Mouse (Mus musculus) megakaryocyte, embryonic 14.5 days (primary cell): ENCODE measurements around the gene Ankrd6. TPM values are rescaled to one million over a fixed set of nuclear protein-coding genes. Genes with fewer than 3 reads are reported as not detected.

Experiments
- H3K27me3 ChIP-seq: replicated peaks from 2 replicates; pipeline ENCODE3; 2012; ENCODE audit warnings: inconsistent platforms
- H3K36me3 ChIP-seq: replicated peaks from 2 replicates; pipeline ENCODE3; 2012; ENCODE audit warnings: low read length, inconsistent platforms, mixed read lengths
- H3K4me1 ChIP-seq: 2 replicates; pipeline ENCODE4 v1.6.1; 2012; ENCODE audit warnings: inconsistent platforms
- H3K4me3 ChIP-seq: replicated peaks from 2 replicates; pipeline ENCODE3; 2012; ENCODE audit warnings: moderate library complexity, mild to moderate bottlenecking, inconsistent platforms
- H3K9me3 ChIP-seq: 2 replicates; pipeline ENCODE4 v1.6.1; 2012; ENCODE audit warnings: inconsistent platforms
- FLI1 ChIP-seq: IDR thresholded peaks from 2 replicates; pipeline ENCODE4 v1.6.1; 2012; ENCODE audit warnings: low read length, inconsistent platforms, mixed read lengths
- GATA1 ChIP-seq: IDR thresholded peaks from 3 replicates; pipeline ENCODE4 v1.6.1; 2012; ENCODE audit warnings: mixed read lengths, low read length, inconsistent platforms, borderline replicate concordance
- polyA plus RNA-seq: library from polyadenylated mRNA; stranded (reverse); fragments of >175 nt; gene quantifications from 2 replicates; pipeline ENCODE4 v1.2.3, GENCODE M21; 2012; ENCODE audit warnings: low replicate concordance; ENCODE audit not compliant: insufficient read depth

Gene Ankrd6
- polyA plus RNA-seq, 1 experiment: not detected

DNA sequence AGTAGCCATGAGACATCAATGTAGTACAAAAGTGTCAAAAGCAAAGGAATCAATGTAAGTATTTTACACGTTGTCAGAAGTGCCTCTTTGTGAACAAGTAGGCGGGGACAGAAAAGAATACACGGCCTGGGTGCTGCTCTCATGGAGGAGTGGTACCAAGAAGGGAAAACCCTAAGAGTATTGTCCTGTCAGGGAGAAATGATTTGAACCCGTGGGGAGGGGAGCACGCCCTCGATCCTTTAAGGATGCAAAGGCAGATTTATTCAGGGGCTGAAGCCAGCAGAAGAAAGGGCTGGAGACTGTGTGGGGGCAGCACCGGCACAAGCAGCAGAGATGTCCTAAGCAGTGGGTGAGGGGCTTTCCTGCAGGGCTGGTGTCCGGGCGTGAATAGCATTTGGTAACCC lies 26.7 kb downstream of the Ankrd6 start:
- Histone ChIP-seq H3K27me3 (peaks cover 21% of the 10 kb centered on the region), H3K36me3 (no peaks in the 10 kb centered on the region), H3K9me3 (0 out of 2 replicates have a peak, but pooled peaks cover 4% of the 10 kb centered on the region), H3K4me3 (no peak overlapping the region), H3K4me1 (0 out of 2 replicates have a peak, but pooled peaks cover 3% of the 10 kb centered on the region)
- TF ChIP-seq GATA1 (no peak), FLI1 (no peak)

DNA sequence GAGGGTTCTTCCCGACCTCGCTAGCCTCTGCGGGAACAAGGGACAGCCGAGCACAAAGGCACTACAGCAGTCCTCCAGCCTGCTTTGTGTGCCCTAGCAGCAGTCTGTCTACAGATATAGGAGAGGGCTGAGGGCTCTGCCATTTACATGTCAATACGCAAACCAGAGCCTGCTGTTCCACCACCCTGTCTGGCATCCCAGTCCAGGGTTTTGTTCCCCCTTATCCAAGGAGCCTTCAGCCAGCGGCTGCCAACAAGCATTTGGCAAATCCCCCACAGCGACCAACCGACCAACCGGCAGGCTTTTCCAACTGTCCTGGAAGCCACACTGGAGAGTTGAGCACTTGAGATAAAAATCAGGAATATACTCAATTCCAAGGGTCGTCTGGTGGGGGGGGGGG lies 27.2 kb downstream of the Ankrd6 start:
- Histone ChIP-seq H3K36me3 (no peaks in the 10 kb centered on the region), H3K4me3 (no peak overlapping the region), H3K27me3 (peaks cover 22% of the 10 kb centered on the region), H3K9me3 (0 out of 2 replicates have a peak, but pooled peaks cover 3% of the 10 kb centered on the region), H3K4me1 (0 out of 2 replicates have a peak, but pooled peaks cover 3% of the 10 kb centered on the region)
- no peak for TF ChIP-seq FLI1
- TF ChIP-seq GATA1: no peak

- no peaks in the 10 kb centered on the region for H3K36me3 ChIP-seq
- H3K9me3 ChIP-seq: no peaks in the 10 kb centered on the region
- peaks cover 25% of the 10 kb centered on the region for H3K27me3 ChIP-seq
- TF ChIP-seq FLI1 (no peak), GATA1 (no peak)
- H3K4me1 ChIP-seq: 0 out of 2 replicates have a peak, but pooled peaks cover 3% of the 10 kb centered on the region
- H3K4me3 ChIP-seq: no peak overlapping the region
These were observed 27.8 kb downstream of the Ankrd6 start for GRCm38 (mm10) chr4:32922871-32923270.

- peaks cover 6% of the 10 kb centered on the region for H3K4me1 ChIP-seq
- TF ChIP-seq GATA1 (no peak), FLI1 (no peak)
- no peak overlapping the region for H3K4me3 ChIP-seq
These were observed 29.8 kb downstream of the Ankrd6 start for GRCm38 (mm10) chr4:32920863-32921262.

GRCm38 (mm10) chr4:32918571-32918970 lies 32.1 kb downstream of the Ankrd6 start:
- peaks cover 25% of the 10 kb centered on the region for H3K27me3 ChIP-seq
- no peaks in the 10 kb centered on the region for H3K36me3 ChIP-seq
- TF ChIP-seq GATA1 (no peak), FLI1 (no peak)
- no peak overlapping the region for H3K4me3 ChIP-seq
- H3K4me1 ChIP-seq: peaks cover 14% of the 10 kb centered on the region
- peaks cover 2% of the 10 kb centered on the region for H3K9me3 ChIP-seq

More at GRCm38 (mm10) chr4:32920863-32921262, 29.8 kb downstream of the Ankrd6 start:
- peaks cover 31% of the 10 kb centered on the region for H3K27me3 ChIP-seq
- H3K36me3 ChIP-seq: no peaks in the 10 kb centered on the region
- H3K9me3 ChIP-seq: no peaks in the 10 kb centered on the region

DNA sequence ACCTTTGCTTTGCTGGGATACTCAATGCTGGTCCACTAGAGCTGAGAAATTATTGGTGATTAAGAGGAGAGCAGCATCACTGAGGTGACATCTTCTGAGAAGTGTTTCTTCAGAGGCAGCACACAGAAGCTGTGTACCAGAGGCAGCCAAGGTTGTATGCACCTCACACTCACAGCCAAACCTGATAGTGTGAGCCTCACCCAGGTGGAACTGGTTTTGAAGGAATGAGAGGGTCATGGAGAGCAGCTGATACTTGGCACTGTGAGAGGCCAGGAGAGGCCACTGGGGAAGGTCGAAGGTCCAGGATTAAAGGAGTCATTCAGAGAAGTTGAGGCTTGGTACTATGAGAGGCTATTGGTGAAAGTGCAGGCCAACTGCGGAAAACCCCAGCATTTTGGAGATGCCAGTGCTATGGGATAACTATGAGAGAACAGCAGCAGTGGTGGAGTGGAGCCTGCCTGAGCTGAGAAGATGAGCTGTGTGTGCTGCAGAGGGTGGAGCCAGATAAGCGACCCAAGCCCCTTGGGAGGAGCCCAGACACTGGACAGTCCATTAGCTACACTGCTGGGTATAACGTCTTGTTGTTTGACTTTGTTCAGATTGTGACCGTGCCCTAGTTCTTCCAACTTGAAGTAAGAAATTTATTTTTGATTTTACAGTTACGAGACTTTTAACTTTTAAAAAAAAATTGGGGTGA lies 33.8 kb downstream of the Ankrd6 start:
- Histone ChIP-seq H3K9me3 (peaks cover 14% of the 10 kb centered on the region), H3K36me3 (no peaks in the 10 kb centered on the region), H3K27me3 (peaks cover 18% of the 10 kb centered on the region), H3K4me1 (peaks cover 11% of the 10 kb centered on the region), H3K4me3 (no peak overlapping the region)
- TF ChIP-seq GATA1 (no peak), FLI1 (no peak)

- Histone ChIP-seq H3K9me3 (peaks cover 14% of the 10 kb centered on the region), H3K36me3 (no peaks in the 10 kb centered on the region), H3K4me1 (peaks cover 11% of the 10 kb centered on the region), H3K27me3 (peaks cover 16% of the 10 kb centered on the region), H3K4me3 (peak overlapping the region; percentile 38)
- TF ChIP-seq FLI1 (no peak), GATA1 (no peak)
These were observed 34.7 kb downstream of the Ankrd6 start for GRCm38 (mm10) chr4:32915928-32916327.

DNA sequence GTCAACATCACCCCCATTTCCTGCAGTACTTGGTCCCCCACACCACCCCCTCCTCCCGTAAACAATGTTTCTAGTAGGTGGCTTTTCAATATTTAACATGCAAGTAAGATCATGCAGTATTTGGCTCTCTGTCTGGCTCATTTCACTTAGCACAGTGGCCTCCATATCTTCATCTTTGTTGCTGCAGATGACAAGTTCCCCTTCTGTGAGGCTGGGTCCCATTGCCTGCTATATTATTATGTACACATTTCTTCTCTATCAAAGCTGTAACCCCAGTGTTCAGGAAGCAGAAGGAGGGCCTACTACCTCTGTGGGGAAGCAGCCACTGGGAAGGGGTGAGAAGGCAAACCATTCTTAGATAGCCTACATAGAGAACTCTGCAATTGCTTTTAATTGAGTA lies 40.6 kb downstream of the Ankrd6 start:
- H3K9me3 ChIP-seq: peaks cover 14% of the 10 kb centered on the region
- peaks cover 3% of the 10 kb centered on the region for H3K27me3 ChIP-seq
- no peaks in the 10 kb centered on the region for H3K36me3 ChIP-seq
- no peak for TF ChIP-seq FLI1
- TF ChIP-seq GATA1: no peak
- no peak overlapping the region for H3K4me3 ChIP-seq
- peaks cover 16% of the 10 kb centered on the region for H3K4me1 ChIP-seq

- Histone ChIP-seq H3K36me3 (no peaks in the 10 kb centered on the region), H3K27me3 (peaks cover 3% of the 10 kb centered on the region), H3K4me3 (no peak overlapping the region), H3K4me1 (peaks cover 13% of the 10 kb centered on the region), H3K9me3 (peaks cover 14% of the 10 kb centered on the region)
- no peak for TF ChIP-seq FLI1
- no peak for TF ChIP-seq GATA1
These were observed 41.2 kb downstream of the Ankrd6 start for GRCm38 (mm10) chr4:32909241-32909979.

GRCm38 (mm10) chr4:32907631-32908030 lies 43.0 kb downstream of the Ankrd6 start:
- Histone ChIP-seq H3K36me3 (no peaks in the 10 kb centered on the region), H3K27me3 (peaks cover 2% of the 10 kb centered on the region), H3K4me1 (peaks cover 13% of the 10 kb centered on the region), H3K4me3 (no peak overlapping the region), H3K9me3 (peaks cover 5% of the 10 kb centered on the region)
- no peak for TF ChIP-seq GATA1
